Mouse (Mus musculus): ENCODE data around the gene Ift22. TPM values are rescaled to one million over a fixed set of nuclear protein-coding genes. Genes with fewer than 3 reads are reported as not detected.

Ift22 gene
- total RNA-seq, 1 experiment from 2014 or later: 8.5 TPM

DNA sequence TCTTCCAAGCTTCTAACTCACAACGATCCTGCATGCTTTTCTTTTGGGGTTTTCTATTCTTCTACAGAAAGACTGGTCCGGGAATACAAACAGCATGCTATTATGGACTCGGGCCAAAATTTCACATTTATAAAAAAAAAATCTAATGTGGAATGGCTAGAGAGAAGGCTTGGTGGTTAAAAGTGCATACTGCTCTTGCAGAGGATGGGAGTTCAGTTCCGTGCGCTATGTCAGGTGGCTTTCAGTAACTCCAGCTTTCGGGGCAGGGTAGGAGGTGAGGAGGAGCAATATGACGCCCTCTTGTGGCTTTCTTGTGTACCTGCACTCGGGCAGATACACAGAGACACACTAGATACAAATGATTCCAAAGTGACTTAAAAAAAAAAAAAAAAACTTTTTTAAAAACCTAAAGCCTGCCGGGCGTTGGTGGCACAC is 12.4 kb upstream of the Ift22 start:
- ATAC-seq (replicated peaks; ENCODE audit: insufficient number of reproducible peaks, low FRiP score, low TSS enrichment, poor library complexity, severe bottlenecking): no peak

DNA sequence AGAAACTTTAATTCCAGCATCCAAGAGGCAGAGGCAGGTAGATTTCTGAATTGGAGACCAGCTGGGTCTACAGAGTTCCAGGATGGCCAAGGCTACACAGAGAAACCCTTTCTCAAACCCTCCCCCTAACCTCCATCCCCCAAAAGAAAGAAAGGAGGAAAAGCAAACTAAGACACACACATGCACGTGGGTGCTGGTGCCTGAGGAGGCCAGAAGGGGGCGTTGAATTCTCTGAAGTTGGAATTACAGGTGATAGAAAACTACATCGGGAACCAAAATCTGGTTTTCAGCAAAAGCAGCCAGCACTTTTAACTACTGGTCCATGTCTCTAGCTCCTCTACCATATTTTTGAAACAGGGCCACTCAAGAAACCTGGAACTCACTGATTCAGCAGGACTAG is 3.3 kb upstream of the Ift22 start:
- no peak for ATAC-seq (replicated peaks; ENCODE audit: insufficient number of reproducible peaks, low FRiP score, low TSS enrichment, poor library complexity, severe bottlenecking)

DNA sequence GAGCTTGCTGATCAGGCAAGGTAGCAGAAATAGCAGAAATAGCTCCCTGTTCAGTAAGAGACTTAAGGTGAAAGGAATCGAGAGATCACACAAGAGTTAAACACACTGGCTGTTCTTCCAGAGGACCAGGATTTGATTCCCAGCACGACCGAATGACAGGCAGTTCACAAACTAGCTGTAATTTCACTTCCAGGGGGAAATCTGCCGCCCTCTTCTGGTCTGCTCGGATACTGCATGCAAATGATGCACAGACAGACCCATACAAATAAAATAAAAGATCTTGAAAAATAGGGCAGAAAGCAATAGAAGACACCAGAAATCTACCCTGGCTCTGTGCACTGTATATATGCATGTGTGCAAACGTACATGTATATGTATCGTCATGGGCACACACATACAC is 2.3 kb upstream of the Ift22 start:
- ATAC-seq (replicated peaks; ENCODE audit: insufficient number of reproducible peaks, low FRiP score, low TSS enrichment, poor library complexity, severe bottlenecking): no peak

DNA sequence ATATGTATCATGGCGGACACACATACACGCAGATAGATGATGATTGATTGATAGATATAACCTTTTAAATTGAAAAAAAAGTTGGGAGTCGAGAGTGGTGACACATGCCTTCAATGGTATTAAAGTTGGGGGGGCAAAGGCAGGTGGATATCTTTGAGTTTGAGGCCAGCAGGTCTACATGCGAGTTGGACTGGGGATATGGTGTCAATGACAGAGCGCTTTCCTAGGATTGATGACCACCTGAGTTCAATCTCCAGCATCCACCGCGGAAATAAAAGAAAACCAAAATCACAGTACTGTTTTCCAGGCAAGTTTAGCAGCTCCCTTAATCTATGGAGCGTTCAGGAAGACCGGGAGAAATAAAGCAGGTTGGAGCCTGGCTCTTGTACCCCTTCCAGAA is 363 bp upstream of the Ift22 start:
- no peak for ATAC-seq (replicated peaks; ENCODE audit: insufficient number of reproducible peaks, low FRiP score, low TSS enrichment, poor library complexity, severe bottlenecking)

- ATAC-seq (replicated peaks; ENCODE audit: insufficient number of reproducible peaks, low FRiP score, low TSS enrichment, poor library complexity, severe bottlenecking): no peak
Measured at GRCm38 (mm10) chr5:136914183-136914582, 6.2 kb downstream of the Ift22 start.

DNA sequence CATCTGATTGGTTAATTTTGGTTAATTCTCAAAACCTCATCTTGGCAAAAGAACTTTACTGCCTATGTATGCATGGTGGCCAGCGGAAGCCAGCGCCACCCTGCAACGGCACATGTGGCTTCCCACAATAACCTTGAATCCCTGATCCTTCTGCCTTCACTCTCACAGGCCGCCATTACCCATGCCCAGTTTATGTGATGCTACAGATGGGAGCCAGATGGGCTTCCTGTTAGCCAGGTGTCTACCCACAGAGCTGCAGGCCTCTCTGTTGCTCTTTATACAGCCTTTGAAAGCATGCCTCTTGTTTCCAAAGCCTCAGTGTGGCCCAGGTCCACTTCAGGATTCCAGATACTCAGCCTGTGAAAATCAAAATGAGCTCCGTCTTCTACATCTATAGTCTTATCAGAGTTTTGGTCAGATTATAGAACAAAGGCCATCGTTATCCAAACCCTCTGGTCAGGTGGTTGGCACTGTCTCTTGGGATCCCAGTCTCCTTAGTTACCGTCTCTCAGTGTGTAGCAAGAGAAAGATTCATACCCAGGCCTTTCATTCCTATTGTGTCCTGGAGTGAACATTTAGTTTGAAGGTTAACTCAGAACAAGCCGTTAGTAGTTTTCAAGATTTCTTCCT is 9.8 kb downstream of the Ift22 start:
- ATAC-seq (replicated peaks; ENCODE audit: insufficient number of reproducible peaks, low FRiP score, low TSS enrichment, poor library complexity, severe bottlenecking): no peak

- ATAC-seq (replicated peaks; ENCODE audit: insufficient number of reproducible peaks, low FRiP score, low TSS enrichment, poor library complexity, severe bottlenecking): peak; percentile 89
Measured at GRCm38 (mm10) chr5:136918655-136919472, 10.9 kb downstream of the Ift22 start.

- no peak for ATAC-seq (replicated peaks; ENCODE audit: insufficient number of reproducible peaks, low FRiP score, low TSS enrichment, poor library complexity, severe bottlenecking)
Measured at GRCm38 (mm10) chr5:136919546-136920301, 11.8 kb downstream of the Ift22 start.

DNA sequence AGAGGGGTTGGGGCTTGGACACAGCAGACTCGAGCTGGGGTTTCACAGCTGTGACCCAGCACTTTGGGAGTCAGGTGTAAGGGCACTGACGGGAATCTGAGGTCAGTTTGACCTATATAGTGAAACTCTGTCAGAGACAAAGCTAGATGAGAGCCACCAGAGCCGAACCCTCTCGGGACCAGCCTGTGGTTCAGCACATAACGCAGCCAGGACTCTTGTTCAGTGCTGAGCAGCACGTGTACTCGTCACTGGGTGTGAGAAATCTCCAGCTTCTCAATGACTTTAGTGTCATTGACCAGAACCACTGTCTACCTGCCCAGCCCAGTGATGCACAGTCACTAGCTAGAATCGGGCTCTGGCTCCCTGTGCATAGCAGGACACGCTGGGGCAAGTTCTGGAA is 14.9 kb downstream of the Ift22 start:
- ATAC-seq (replicated peaks; ENCODE audit: insufficient number of reproducible peaks, low FRiP score, low TSS enrichment, poor library complexity, severe bottlenecking): no peak

- ATAC-seq (replicated peaks; ENCODE audit: insufficient number of reproducible peaks, low FRiP score, low TSS enrichment, poor library complexity, severe bottlenecking): no peak
Measured at GRCm38 (mm10) chr5:136923751-136924478, 16.0 kb downstream of the Ift22 start.

DNA sequence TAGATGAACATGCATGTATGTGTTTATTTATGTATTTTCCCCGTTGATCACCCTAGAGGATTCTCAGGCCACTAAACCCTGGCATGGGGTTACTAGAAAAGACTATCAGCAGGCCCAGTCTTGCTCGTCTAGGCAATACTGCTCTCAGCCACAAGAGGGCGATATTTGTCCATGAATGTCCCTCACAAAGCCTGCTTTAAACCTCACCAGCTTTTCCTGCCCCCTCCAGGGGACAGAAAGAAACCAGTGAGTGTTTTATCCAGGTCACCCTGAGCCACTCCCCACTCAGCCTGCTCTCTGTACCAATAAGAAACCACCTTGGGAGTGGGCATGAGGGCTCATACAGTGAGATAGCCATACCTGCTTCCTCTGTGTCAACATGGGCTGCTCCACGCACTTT is 21.1 kb downstream of the Ift22 start:
- ATAC-seq (replicated peaks; ENCODE audit: insufficient number of reproducible peaks, low FRiP score, low TSS enrichment, poor library complexity, severe bottlenecking): peak; percentile 84

- no peak for ATAC-seq (replicated peaks; ENCODE audit: insufficient number of reproducible peaks, low FRiP score, low TSS enrichment, poor library complexity, severe bottlenecking)
Measured at GRCm38 (mm10) chr5:136931896-136932295, 23.9 kb downstream of the Ift22 start.

GRCm38 (mm10) chr5:136932956-136933355 is 25.0 kb downstream of the Ift22 start:
- no peak for ATAC-seq (replicated peaks; ENCODE audit: insufficient number of reproducible peaks, low FRiP score, low TSS enrichment, poor library complexity, severe bottlenecking)

GRCm38 (mm10) chr5:136933930-136934329 is 26.0 kb downstream of the Ift22 start:
- ATAC-seq (replicated peaks; ENCODE audit: insufficient number of reproducible peaks, low FRiP score, low TSS enrichment, poor library complexity, severe bottlenecking): no peak

- ATAC-seq (replicated peaks; ENCODE audit: insufficient number of reproducible peaks, low FRiP score, low TSS enrichment, poor library complexity, severe bottlenecking): 0 out of 2 replicates have a peak, but pooled peaks have one; percentile 51
Measured at GRCm38 (mm10) chr5:136935905-136936695, 28.1 kb downstream of the Ift22 start.

- ATAC-seq (replicated peaks; ENCODE audit: insufficient number of reproducible peaks, low FRiP score, low TSS enrichment, poor library complexity, severe bottlenecking): no peak
Measured at GRCm38 (mm10) chr5:136936750-136937149, 28.8 kb downstream of the Ift22 start.

GRCm38 (mm10) chr5:136937621-136938020 is 29.7 kb downstream of the Ift22 start:
- ATAC-seq (replicated peaks; ENCODE audit: insufficient number of reproducible peaks, low FRiP score, low TSS enrichment, poor library complexity, severe bottlenecking): no peak

DNA sequence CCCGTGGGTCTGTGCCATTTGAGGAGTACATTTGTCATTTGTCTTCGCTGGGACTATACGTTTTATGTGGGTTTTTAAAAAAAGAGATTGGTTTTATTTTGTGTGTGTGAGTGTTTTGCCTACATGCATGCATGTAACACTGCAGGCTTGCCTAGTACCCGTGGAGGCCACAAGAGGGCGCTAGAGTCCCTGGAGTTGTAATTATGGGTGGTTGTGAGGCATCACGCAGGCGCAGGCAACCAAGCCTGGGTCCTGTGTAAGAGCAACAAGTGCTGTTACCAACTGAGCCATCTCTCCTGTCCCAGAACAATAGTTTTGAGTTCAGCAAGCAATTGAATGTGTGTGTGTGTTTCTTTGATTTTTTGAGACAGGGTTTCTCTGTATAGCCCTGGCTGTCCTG is 31.3 kb downstream of the Ift22 start:
- ATAC-seq (replicated peaks; ENCODE audit: insufficient number of reproducible peaks, low FRiP score, low TSS enrichment, poor library complexity, severe bottlenecking): no peak

Data from monocyte, adult 5-6 weeks (primary cell).